Mouse (Mus musculus) CH12.LX (cell line): Measurements from ENCODE around the gene Swsap1. TPM values are rescaled to one million over a fixed set of nuclear protein-coding genes. Genes with fewer than 3 reads are reported as not detected.

Experiments used
- DNase-seq: peaks from one replicate; pipeline ENCODE4 v3.0.0-alpha.2; 2013; ENCODE audit errors: extremely low read depth
- H3K27ac ChIP-seq: 2 replicates; pipeline ENCODE4 v1.5.1; 2012; ENCODE audit warnings: low read depth, mild to moderate bottlenecking, control low read depth, moderate library complexity; ENCODE audit not compliant: insufficient read depth
- H3K27me3 ChIP-seq: replicated peaks from 2 replicates; pipeline ENCODE3; 2012; ENCODE audit warnings: inconsistent platforms
- H3K36me3 ChIP-seq, 2 experiments: replicated peaks in 1 of 2; 2 replicates each; pipeline versions ENCODE3 to v1.6.1; 2012; ENCODE audit warnings: inconsistent platforms in 1 of 2, low read length in 1 of 2, mild to moderate bottlenecking in 1 of 2, mixed read lengths in 1 of 2, moderate library complexity in 1 of 2; ENCODE audit not compliant: control insufficient read depth in 1 of 2, insufficient read depth in 1 of 2
- H3K4me1 ChIP-seq, 2 experiments: 2 replicates each; pipeline ENCODE4 v1.6.1; 2012; ENCODE audit warnings: inconsistent platforms in 1 of 2, moderate library complexity in 1 of 2; ENCODE audit not compliant: insufficient read depth in 2 of 2, control insufficient read depth in 1 of 2
- H3K4me2 ChIP-seq: 2 replicates; pipeline ENCODE4 v1.6.1; 2012; ENCODE audit warnings: low read depth, mild to moderate bottlenecking, control low read depth; ENCODE audit not compliant: poor library complexity, insufficient read depth, severe bottlenecking
- H3K4me3 ChIP-seq, 3 experiments: fragments of 150-350 bp in 1 of 3; sonication (generic) in 1 of 3; replicated peaks in 1 of 3; 2 replicates each; pipeline versions ENCODE3 to v1.5.1; 2011 to 2012; ENCODE audit warnings: low read depth in 2 of 3, low read length in 2 of 3, mild to moderate bottlenecking in 2 of 3, moderate library complexity in 2 of 3, control low read depth in 1 of 3, improper control_type of control experiment in 1 of 3, inconsistent platforms in 1 of 3, mixed read lengths in 1 of 3; ENCODE audit not compliant: poor library complexity in 1 of 3
- H3K79me2 ChIP-seq: replicated peaks from 2 replicates; pipeline ENCODE4 v1.6.1; 2012; ENCODE audit warnings: mild to moderate bottlenecking, moderate library complexity; ENCODE audit not compliant: control insufficient read depth, poor library complexity, insufficient read depth, severe bottlenecking; ENCODE audit errors: extremely low read depth
- H3K9ac ChIP-seq: 2 replicates; pipeline ENCODE4 v1.6.1; 2012; ENCODE audit warnings: low read depth, mild to moderate bottlenecking, control low read depth, moderate library complexity; ENCODE audit not compliant: insufficient read depth
- H3K9me3 ChIP-seq: replicated peaks from 2 replicates; pipeline ENCODE3; 2012; ENCODE audit warnings: low read length, inconsistent platforms, mixed read lengths
- E2F4 ChIP-seq: IDR thresholded peaks from 2 replicates; pipeline ENCODE4 v1.6.1; 2011; ENCODE audit warnings: low read depth, low read length, improper control_type of control experiment; ENCODE audit not compliant: insufficient replicate concordance
- ELF1 ChIP-seq: IDR thresholded peaks from 2 replicates; pipeline ENCODE4 v1.6.1; 2014; ENCODE audit warnings: low read depth, mild to moderate bottlenecking, inconsistent platforms, low read length, improper control_type of control experiment
- EP300 ChIP-seq: IDR thresholded peaks from 2 replicates; pipeline ENCODE4 v1.6.1; 2011; ENCODE audit warnings: low read length, improper control_type of control experiment
- ETS1 ChIP-seq: conservative IDR thresholded peaks from 2 replicates; pipeline ENCODE4 v1.6.1; 2012; ENCODE audit warnings: low read depth, mild to moderate bottlenecking, inconsistent platforms, low read length, improper control_type of control experiment, moderate library complexity
- GABPA ChIP-seq: IDR thresholded peaks from 2 replicates; pipeline ENCODE4 v1.6.1; 2012; ENCODE audit warnings: low read depth, low read length, improper control_type of control experiment, inconsistent platforms; ENCODE audit not compliant: insufficient replicate concordance
- JUND ChIP-seq: conservative IDR thresholded peaks from 2 replicates; pipeline ENCODE4 v1.6.1; 2011; ENCODE audit warnings: low read depth, low read length, improper control_type of control experiment
- MAX ChIP-seq: IDR thresholded peaks from 2 replicates; pipeline ENCODE4 v1.6.1; 2011; ENCODE audit warnings: low read length, improper control_type of control experiment
- MEF2A ChIP-seq: IDR thresholded peaks from 2 replicates; pipeline ENCODE4 v1.6.1; 2014; ENCODE audit warnings: low read depth, mild to moderate bottlenecking, inconsistent platforms, low read length, improper control_type of control experiment, borderline replicate concordance
- MXI1 ChIP-seq: IDR thresholded peaks from 2 replicates; pipeline ENCODE4 v1.6.1; 2011; ENCODE audit warnings: mild to moderate bottlenecking, low read depth, low read length, improper control_type of control experiment
- POLR2A ChIP-seq: IDR thresholded peaks from 2 replicates; pipeline ENCODE4 v1.6.1; 2011; ENCODE audit warnings: low read depth, mild to moderate bottlenecking, improper control_type of control experiment, low read length
- RAD21 ChIP-seq: IDR thresholded peaks from 2 replicates; pipeline ENCODE4 v1.6.1; 2011; ENCODE audit warnings: low read depth, mild to moderate bottlenecking, low read length, improper control_type of control experiment, moderate library complexity
- SIN3A ChIP-seq: IDR thresholded peaks from 2 replicates; pipeline ENCODE4 v1.6.1; 2012; ENCODE audit warnings: low read length, improper control_type of control experiment, inconsistent platforms
- SMC3 ChIP-seq: IDR thresholded peaks from 2 replicates; pipeline ENCODE4 v1.6.1; 2011; ENCODE audit warnings: low read depth, low read length, improper control_type of control experiment
- TBP ChIP-seq: conservative IDR thresholded peaks from 2 replicates; pipeline ENCODE4 v1.6.1; 2011; ENCODE audit warnings: low read depth, low read length, improper control_type of control experiment
- UBTF ChIP-seq: IDR thresholded peaks from 2 replicates; pipeline ENCODE4 v1.6.1; 2012; ENCODE audit warnings: low read depth, mild to moderate bottlenecking, inconsistent platforms, low read length, improper control_type of control experiment, moderate library complexity
- USF2 ChIP-seq: conservative IDR thresholded peaks from 2 replicates; pipeline ENCODE4 v1.6.1; 2011; ENCODE audit warnings: low read depth, low read length, improper control_type of control experiment
- ZNF384 ChIP-seq: IDR thresholded peaks from 2 replicates; pipeline ENCODE4 v1.6.1; 2012; ENCODE audit warnings: low read depth, low read length, improper control_type of control experiment, inconsistent platforms
- dilution Hi-C: fragments of 300-500 bp; cut with MboI; formaldehyde crosslinking; loops from 2 replicates; pipeline ENCODE4 v1.14.3; 2020; ENCODE audit warnings: low sequenced_read_pairs; ENCODE audit not compliant: extremely low pct_unique_long_range_greater_than_20kb, extremely low pct_ligation_motif_present
- in situ Hi-C: fragments of 300-500 bp; cut with MboI; formaldehyde crosslinking; loops from 3 replicates; pipeline ENCODE4 v1.14.3; 2019; ENCODE audit warnings: low sequenced_read_pairs, low pct_ligation_motif_present, low pct_unique_long_range_greater_than_20kb, mixed read lengths
- polyA plus RNA-seq: library from polyadenylated mRNA; unstranded; fragments of >175 nt; gene quantifications from 2 replicates; pipeline ENCODE4 v1.2.1, GENCODE M21; 2012; ENCODE audit warnings: low read depth; ENCODE audit not compliant: insufficient read length
- total RNA-seq, 2 experiments: library from RNA; depleted of rRNA; stranded (reverse); fragments of 300-350 nt in 1 of 2; fragments of >200 nt in 1 of 2; gene quantifications; 2 replicates each; pipeline ENCODE4 v1.2.3; 2012 to 2014

The Swsap1 gene
- total and polyA plus RNA-seq, 3 experiments, result 3.1 to 4.1 (median 4.0) TPM

DNA sequence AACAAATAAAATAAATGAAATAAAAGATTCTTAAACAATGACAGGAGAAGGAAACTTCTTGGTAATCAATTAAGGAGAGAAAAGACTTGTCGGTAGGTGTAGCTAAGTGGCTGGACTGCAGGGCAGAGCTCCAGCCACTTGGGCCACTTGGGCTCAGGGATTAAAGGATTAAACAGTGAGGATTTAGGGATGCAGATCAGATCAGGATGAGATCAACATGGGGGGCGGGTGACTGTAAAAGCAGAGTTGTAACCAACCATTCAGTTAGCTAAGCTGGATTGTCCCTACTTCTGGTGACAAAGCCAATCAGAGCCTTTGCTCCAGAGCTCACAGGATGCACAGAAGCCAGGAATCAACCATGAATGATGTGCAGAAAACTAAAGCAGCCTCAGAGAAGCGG is 28.4 kb downstream of the Swsap1 start:
- dilution Hi-C loops, result no loop called here

DNA sequence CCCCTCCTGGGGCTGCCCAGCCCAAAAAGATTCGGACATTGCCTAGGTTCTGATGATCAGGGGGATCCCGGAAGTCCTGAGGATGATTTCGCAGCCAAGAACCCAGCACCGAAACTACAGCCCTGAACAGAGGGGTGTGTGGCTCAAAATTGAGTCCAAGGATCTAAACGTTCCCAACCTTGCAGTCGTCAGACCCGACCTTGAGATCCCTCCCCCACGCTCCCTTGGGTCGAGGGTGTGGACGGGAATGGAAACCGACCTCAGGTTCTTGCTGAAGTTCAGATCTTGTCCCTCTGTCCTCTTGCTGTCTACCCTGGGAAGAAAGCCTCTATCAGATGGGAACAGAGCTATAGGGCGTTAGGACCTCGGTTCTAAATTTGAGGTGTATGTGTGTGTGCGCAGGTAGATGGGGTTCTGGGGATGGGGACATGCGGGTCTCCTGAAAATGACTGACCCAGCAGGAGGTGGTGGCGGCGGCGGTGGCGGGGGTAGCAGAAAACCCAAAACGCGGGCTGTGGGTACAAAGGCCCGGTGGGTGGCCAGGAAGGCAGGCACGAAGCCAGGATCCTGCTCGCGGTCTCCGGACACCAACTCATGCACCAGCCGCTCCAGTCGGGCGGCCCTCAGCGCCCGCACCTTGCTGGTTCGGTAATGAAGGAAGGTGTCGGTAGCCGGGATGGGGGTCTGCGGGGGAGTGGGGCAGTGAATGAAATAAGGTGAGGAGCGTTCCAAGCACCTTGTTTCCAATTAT is 32.2 kb downstream of the Swsap1 start:
- dilution Hi-C loops, result no loop called here

More for the DNA sequence above, 28.4 kb downstream of the Swsap1 start:
- in situ Hi-C loops, result no loop called here
- no peak for TF ChIP-seq USF2
- no peak for TF ChIP-seq MXI1
- no peak for TF ChIP-seq ZNF384
- no peak for TF ChIP-seq POLR2A
- no peak for TF ChIP-seq TBP
- TF ChIP-seq SIN3A, result no peak
- TF ChIP-seq ELF1, result no peak
- TF ChIP-seq E2F4, result no peak
- TF ChIP-seq GABPA, result no peak
- TF ChIP-seq SMC3, result no peak
- no peak for TF ChIP-seq JUND
- no peak for TF ChIP-seq EP300
- TF ChIP-seq MAX, result no peak
- no peak for TF ChIP-seq ETS1
- H3K9ac ChIP-seq, result no peak overlapping the region
- H3K79me2 ChIP-seq, result no peaks in the 10 kb centered on the region
- H3K36me3 ChIP-seq, result no peaks in the 10 kb centered on the region
- peaks cover 79% of the 10 kb centered on the region for H3K27me3 ChIP-seq
- DNase-seq, result no peak
- no peak overlapping the region for H3K4me3 ChIP-seq
- no peaks in the 10 kb centered on the region for H3K9me3 ChIP-seq
- H3K4me2 ChIP-seq, result no peak overlapping the region
- no peak overlapping the region for H3K27ac ChIP-seq
- no peaks in the 10 kb centered on the region for H3K4me1 ChIP-seq

More for the DNA sequence above, 32.2 kb downstream of the Swsap1 start:
- in situ Hi-C loops, result no loop called here
- Histone ChIP-seq H3K9me3 (no peaks in the 10 kb centered on the region), H3K27ac (no peak overlapping the region), H3K4me1 (no peaks in the 10 kb centered on the region), H3K4me3 (no peak overlapping the region), H3K27me3 (peaks cover 80% of the 10 kb centered on the region), H3K4me2 (no peak overlapping the region), H3K9ac (no peak overlapping the region), H3K36me3 (no peaks in the 10 kb centered on the region), H3K79me2 (no peaks in the 10 kb centered on the region)
- TF ChIP-seq E2F4 (no peak), UBTF (no peak), EP300 (no peak), MEF2A (no peak), RAD21 (no peak)
- no peak for DNase-seq
